Mouse (Mus musculus) layer of hippocampus, adult 8-10 months (tissue): ENCODE results near the gene Alg9. TPM values are rescaled to one million over a fixed set of nuclear protein-coding genes. Genes with fewer than 3 reads are reported as not detected.

Experiments used
- DNase-seq, 2 experiments: peaks; one replicate each; pipeline ENCODE4 v3.0.0; 2022; ENCODE audit warnings: low spot score in 2 of 2
- total RNA-seq, 4 experiments: library from RNA; stranded (reverse); gene quantifications; 2 replicates each; pipeline ENCODE4 v1.2.4; 2022

Gene Alg9
- total RNA-seq, 4 experiments from 2014 or later = 21.2 to 34.8 (median 31.2) TPM

- no peak for DNase-seq
Measured at GRCm38 (mm10) chr9:50850713-50851112, 75.9 kb downstream of the Alg9 start.

- no peak for DNase-seq
Measured at GRCm38 (mm10) chr9:50852634-50853349, 78.0 kb downstream of the Alg9 start.

GRCm38 (mm10) chr9:50854376-50854775 lies 79.6 kb downstream of the Alg9 start:
- DNase-seq = no peak

- DNase-seq = no peak
Measured at GRCm38 (mm10) chr9:50855133-50855766, 80.4 kb downstream of the Alg9 start.

- DNase-seq = no peak
Measured at GRCm38 (mm10) chr9:50855780-50856179, 81.0 kb downstream of the Alg9 start.

- DNase-seq = peak; percentile 81 to 90
Measured at GRCm38 (mm10) chr9:50856341-50857081, 81.7 kb downstream of the Alg9 start.

GRCm38 (mm10) chr9:50857082-50857641 lies 82.3 kb downstream of the Alg9 start:
- no peak for DNase-seq

GRCm38 (mm10) chr9:50858681-50859080 lies 83.9 kb downstream of the Alg9 start:
- no peak for DNase-seq

- DNase-seq = peak in 1 of 2 experiments; percentile 56
Measured at GRCm38 (mm10) chr9:50861119-50861839, 86.5 kb downstream of the Alg9 start.

GRCm38 (mm10) chr9:50863824-50864223 lies 89.0 kb downstream of the Alg9 start:
- no peak for DNase-seq

GRCm38 (mm10) chr9:50864877-50865276 lies 90.1 kb downstream of the Alg9 start:
- DNase-seq = no peak

GRCm38 (mm10) chr9:50865803-50866202 lies 91.0 kb downstream of the Alg9 start:
- no peak for DNase-seq

GRCm38 (mm10) chr9:50867015-50867414 lies 92.2 kb downstream of the Alg9 start:
- no peak for DNase-seq

GRCm38 (mm10) chr9:50868182-50868581 lies 93.4 kb downstream of the Alg9 start:
- no peak for DNase-seq

GRCm38 (mm10) chr9:50873210-50873609 lies 98.4 kb downstream of the Alg9 start:
- no peak for DNase-seq

GRCm38 (mm10) chr9:50874031-50874430 lies 99.2 kb downstream of the Alg9 start:
- DNase-seq = no peak

- DNase-seq = no peak
Measured at GRCm38 (mm10) chr9:50875470-50875869, 100.7 kb downstream of the Alg9 start.

- no peak for DNase-seq
Measured at GRCm38 (mm10) chr9:50876287-50876686, 101.5 kb downstream of the Alg9 start.

- DNase-seq = no peak
Measured at GRCm38 (mm10) chr9:50877431-50877830, 102.6 kb downstream of the Alg9 start.

GRCm38 (mm10) chr9:50882183-50882582 lies 107.4 kb downstream of the Alg9 start:
- no peak for DNase-seq

GRCm38 (mm10) chr9:50884093-50884492 lies 109.3 kb downstream of the Alg9 start:
- DNase-seq = no peak
